Mouse (Mus musculus): ENCODE data around the gene Hist1h4h.
"Not testable (repeated sequence)": the region's sequence is repeated elsewhere in the genome, so short reads cannot be mapped to it uniquely, and the experiment has no call there.

Hist1h4h gene

DNA sequence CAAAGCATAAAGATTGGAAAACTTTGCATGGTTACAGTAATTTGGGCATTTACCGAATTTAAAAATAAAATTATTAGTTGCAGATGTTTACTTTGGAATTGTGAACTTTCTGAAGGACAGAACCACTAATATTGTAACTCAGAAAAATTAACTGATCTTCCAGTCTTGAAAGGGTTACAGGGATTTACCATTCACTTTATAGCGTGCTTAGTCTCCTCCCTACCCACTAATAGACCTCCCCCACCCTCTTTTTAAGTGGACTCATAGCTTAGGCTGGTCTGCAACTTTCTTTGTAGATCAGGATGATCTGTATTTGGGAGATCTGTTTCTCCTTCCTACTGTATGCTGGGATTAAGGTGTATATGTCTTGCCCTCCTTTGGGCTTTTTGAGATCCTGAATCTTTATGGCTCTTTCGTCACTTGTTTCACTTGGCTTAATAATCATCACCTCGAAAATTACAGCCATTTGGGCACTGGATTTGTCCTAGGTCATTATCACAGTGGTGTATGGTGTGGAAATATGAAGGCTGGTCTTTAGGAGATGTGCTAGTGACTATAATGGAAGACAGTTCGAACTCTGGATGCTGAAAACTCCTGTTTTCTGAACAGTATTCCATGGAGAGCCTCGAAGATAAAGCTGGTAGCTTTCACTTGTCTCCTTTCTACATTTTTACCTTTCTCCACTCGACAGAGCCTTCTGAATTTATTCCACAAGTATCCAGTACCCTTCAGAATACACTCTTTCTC, 5.4 kb downstream of the Hist1h4h start:
- DNase-seq = peak; percentile 50

DNA sequence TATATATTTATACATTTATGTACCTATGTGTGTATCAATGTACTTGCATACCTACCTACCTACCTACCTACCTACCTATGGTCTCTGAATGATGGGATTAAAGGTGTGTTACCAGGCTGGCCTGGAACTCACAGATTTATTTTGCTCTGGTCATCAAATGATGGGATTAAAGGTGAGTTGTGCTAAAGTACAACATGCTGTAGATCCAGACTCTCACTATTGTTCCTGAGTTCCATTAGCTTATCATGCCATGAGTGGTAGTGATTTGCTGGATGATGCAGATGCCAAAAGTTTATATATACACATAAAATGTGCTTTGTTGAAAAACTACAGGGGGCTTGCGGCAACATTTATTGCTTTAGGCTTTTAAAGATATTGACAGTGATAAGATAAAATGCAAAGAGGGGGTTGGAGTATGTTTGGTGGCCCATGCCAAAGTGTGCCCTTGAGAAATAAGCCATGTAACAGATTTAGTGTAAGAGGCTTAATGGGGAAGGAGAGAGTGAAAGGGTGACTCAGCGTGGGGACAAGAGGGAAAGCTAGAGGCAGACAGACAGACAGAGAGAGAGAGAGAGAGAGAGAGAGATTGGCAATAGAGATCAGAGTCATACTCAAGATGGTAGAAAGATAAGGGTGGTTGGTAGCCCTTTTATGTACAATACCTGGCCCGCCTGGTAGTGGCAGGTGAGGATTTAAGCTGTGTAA, 6.3 kb downstream of the Hist1h4h start:
- DNase-seq = no peak

- DNase-seq = no peak
Measured at GRCm38 (mm10) chr13:23538249-23538648, 7.4 kb downstream of the Hist1h4h start.

GRCm38 (mm10) chr13:23539821-23540220, 9.0 kb downstream of the Hist1h4h start:
- DNase-seq = not testable (repeated sequence)

- no peak for DNase-seq
Measured at GRCm38 (mm10) chr13:23541497-23541896, 10.6 kb downstream of the Hist1h4h start.

DNA sequence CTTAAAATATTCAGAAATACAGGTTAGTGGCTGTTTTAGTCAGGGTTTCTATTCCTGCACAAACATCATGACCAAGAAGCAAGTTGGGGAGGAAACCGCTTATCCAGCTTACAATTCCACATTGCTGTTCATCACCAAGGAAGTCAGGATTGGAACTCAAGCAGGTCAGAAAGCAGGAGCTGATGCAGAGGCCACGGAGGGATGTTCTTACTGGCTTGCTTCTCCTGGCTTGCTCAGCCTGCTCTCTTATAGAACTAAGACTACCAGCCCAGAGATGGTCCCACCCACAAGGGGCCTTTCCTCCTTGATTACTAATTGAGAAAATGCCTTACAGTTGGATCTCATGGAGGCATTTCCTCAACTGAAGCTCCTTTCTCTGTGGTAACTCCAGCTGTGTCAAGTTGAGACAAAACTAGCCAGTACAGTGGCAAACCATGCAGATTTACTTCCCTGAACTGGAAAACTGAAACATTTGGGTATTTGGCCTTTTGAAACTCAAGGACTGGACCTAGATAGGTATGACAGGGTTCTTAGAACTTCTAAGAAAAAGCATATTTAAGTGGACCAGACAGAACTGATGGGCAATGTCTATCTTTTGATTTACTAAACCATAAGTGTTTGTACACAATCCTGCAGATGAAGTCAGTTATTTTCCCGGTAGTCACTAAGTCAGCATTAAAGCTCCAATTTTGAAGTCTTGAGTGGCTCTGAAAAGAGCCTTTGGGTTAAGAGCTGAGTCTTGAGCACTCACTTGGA, 11.6 kb downstream of the Hist1h4h start:
- DNase-seq = not testable (repeated sequence)

DNA sequence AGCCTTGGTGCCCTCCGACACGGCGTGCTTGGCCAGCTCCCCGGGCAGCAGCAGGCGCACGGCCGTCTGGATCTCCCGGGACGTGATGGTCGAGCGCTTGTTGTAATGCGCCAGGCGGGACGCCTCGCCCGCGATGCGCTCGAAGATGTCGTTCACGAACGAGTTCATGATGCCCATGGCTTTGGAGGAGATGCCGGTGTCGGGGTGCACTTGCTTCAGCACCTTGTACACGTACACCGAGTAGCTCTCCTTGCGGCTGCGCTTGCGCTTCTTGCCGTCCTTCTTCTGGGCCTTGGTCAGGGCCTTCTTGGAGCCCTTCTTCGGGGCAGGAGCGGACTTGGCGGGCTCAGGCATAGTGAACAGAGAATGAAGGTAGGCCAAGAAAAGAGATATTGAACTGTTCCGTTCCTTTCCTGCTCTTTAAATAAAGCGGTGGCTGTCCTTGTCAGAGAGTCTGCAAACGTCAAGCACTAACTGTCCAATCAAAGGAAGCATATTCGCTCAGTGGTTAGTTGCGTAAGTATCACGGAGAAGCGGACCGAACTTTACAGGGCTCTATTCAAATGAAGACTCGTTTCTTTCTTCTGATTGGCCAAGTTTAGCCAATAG, 12.3 kb downstream of the Hist1h4h start, which contains the start of gene Hist1h2bh:
Hist1h2bh (minus strand) TSS at position 394 of the 609 bp plus-strand sequence.
- peak; percentile 93 for DNase-seq

DNA sequence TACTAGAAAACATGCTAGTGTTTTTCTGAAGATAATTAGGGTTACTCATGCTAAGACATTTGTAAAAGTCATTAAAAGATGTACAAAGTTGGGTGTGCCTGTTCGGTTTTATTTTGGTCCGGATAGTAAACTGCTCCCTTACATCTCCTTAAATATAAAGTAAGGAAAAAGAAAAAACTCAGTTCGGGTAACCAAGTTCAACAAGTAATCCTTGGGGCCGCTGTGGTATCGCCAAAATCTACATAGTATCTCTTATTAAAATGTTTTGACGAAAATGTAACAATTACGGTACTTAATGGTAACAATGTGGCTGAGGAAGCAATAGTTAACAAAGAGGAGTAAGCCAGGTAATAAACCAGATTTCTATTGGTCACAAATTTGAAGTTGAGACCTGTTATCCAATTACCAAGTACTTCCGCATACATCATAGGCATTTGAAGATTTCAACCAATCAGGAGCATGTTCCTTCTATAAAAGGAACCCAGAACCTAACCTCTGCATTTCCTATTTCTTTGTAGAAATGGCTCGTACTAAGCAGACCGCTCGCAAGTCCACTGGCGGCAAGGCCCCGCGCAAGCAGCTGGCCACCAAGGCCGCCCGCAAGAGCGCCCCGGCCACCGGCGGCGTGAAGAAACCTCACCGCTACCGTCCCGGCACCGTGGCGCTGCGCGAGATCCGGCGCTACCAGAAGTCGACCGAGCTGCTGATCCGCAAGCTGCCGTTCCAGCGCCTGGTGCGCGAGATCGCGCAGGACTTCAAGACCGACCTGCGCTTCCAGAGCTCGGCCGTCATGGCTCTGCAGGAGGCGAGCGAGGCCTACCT, 13.3 kb downstream of the Hist1h4h start, which contains the start of gene Hist1h3f:
Hist1h3f (plus strand) TSS at position 88 of the 822 bp plus-strand sequence.
- DNase-seq = peak; percentile 94

DNA sequence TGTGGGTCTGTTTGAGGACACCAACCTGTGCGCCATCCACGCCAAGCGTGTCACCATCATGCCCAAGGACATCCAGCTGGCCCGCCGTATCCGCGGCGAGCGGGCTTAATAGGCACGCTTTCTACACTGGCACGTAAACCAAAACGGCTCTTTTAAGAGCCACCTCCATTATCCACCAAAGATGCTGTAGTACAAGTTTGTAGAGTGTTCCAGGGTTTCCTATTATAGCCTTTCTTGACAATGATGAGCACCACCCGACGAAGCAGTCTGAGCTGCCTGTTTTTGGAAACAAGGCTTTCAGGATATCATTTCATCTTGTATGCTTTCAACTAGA, 13.9 kb downstream of the Hist1h4h start:
- DNase-seq = not testable (repeated sequence)

GRCm38 (mm10) chr13:23546694-23547093, 15.8 kb downstream of the Hist1h4h start:
- DNase-seq = no peak

- DNase-seq = peak; percentile 55
Measured at GRCm38 (mm10) chr13:23550761-23551145, 19.9 kb downstream of the Hist1h4h start.

DNA sequence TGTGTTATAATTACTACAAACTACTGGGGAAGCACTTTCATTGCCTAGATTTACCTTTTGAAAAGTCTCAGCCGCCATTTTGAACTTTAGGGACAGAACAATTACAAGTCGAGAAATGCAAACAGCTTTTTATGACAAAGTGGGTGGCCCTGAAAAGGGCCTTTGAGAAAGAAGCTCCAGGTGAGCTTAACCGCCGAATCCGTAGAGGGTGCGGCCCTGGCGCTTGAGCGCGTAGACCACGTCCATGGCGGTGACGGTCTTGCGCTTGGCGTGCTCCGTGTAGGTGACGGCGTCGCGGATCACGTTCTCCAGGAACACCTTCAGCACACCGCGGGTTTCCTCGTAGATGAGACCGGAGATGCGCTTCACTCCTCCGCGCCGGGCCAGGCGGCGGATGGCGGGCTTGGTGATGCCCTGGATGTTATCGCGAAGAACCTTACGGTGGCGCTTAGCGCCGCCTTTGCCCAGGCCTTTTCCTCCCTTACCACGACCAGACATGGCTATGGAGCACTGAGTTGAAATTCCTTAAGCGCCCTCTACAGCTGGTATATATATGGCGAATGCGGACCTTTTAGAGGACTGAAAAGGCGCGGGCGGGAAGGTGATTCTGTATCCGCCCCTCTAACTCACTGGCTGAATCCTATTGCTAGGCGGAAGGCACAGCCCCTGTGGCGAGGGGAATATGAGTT, 20.4 kb downstream of the Hist1h4h start, which contains the start of gene Hist1h4f:
Hist1h4f (minus strand) TSS at position 503 of the 689 bp plus-strand sequence.
- DNase-seq = peak; percentile 95

- no peak for DNase-seq
Measured at GRCm38 (mm10) chr13:23551931-23552914, 21.4 kb downstream of the Hist1h4h start.

DNA sequence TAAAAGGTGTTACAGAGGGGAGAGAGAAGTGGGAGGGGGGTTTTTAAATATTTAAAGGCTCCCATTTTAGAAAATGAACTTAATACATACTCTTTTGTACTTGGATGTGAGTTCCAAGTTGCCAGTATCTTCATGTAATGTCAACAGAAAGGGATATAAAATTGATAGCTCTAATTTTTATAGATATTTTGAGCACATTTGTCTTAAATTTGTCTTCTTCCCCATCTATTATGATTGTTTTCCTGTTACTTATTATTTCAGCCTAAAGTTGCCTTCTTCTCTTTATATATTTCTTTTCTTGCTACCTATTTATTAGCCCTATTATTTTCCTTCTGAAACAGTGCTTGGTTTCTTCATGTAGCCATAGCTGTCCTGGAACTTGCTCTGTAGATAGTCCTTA, 22.1 kb downstream of the Hist1h4h start, which contains the start of gene Hist1h1d:
Hist1h1d (plus strand) TSS at position 301 of the 400 bp plus-strand sequence.
- no peak for DNase-seq

GRCm38 (mm10) chr13:23554393-23554792, 23.5 kb downstream of the Hist1h4h start:
- DNase-seq = peak; percentile 25

GRCm38 (mm10) chr13:23554925-23555838, 24.3 kb downstream of the Hist1h4h start:
- peak; percentile 93 for DNase-seq

GRCm38 (mm10) chr13:23555839-23556416, 25.1 kb downstream of the Hist1h4h start:
- DNase-seq = peak; percentile 92

- DNase-seq = no peak
Measured at GRCm38 (mm10) chr13:23556906-23557305, 26.1 kb downstream of the Hist1h4h start.

Measured in embryo, embryonic 11 days (tissue).